Mouse (Mus musculus): Measurements from ENCODE around the gene Ythdc1. TPM values are rescaled to one million over a fixed set of nuclear protein-coding genes. Genes with fewer than 3 reads are reported as not detected.
"Not testable (repeated sequence)": the region's sequence is repeated elsewhere in the genome, so short reads cannot be mapped to it uniquely, and the experiment has no call there.

The Ythdc1 gene
- polyA plus RNA-seq, 1 experiment from 2014 or later: 55.9 TPM

- ATAC-seq (ENCODE audit: low FRiP score); H3K4me3 ChIP-seq (ENCODE audit: low read depth, low read length); H3K27ac ChIP-seq (ENCODE audit: low read depth, low read length); H3K4me2 ChIP-seq; H3K9ac ChIP-seq (ENCODE audit: low read length); H3K4me1 ChIP-seq (ENCODE audit: control insufficient read depth, insufficient read depth, low read length); DNase-seq (ENCODE audit: low spot score, missing footprints); H3K36me3 ChIP-seq (ENCODE audit: control insufficient read depth, insufficient read depth, low read length); H3K27me3 ChIP-seq (ENCODE audit: control insufficient read depth, insufficient read depth, low read length); H3K9me3 ChIP-seq (ENCODE audit: control insufficient read depth, low read length): not testable (repeated sequence)
- 90% methylated on average over 13 of the region's 13 CpGs for WGBS
These were observed 52.5 kb downstream of the Ythdc1 start for GRCm38 (mm10) chr5:86856505-86856904.

DNA sequence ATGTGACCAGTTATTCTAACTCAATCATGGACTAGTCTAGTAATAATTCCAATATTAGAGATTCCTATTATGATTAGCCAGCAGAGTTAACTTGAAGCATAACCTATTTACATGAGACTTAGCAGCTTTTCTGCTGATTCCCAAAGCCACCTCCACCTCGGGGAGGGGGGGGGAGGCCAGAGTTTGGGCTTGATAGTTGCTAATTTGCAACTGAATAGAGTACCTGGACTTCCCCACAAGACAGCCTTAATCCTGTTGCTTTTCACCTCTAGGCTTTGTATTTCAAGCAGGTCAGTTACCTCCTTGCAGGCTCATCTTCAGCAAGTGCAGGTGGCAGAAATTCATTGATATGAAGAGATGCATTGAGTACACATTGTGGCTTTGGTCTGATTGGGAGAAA, 53.7 kb downstream of the Ythdc1 start:
- Histone ChIP-seq H3K4me2 (no peak overlapping the region), H3K27ac (ENCODE audit: low read depth, low read length) (no peak overlapping the region), H3K27me3 (ENCODE audit: control insufficient read depth, insufficient read depth, low read length) (no peaks in the 10 kb centered on the region), H3K9ac (ENCODE audit: low read length) (no peak overlapping the region), H3K4me1 (ENCODE audit: control insufficient read depth, insufficient read depth, low read length) (no peaks in the 10 kb centered on the region), H3K9me3 (ENCODE audit: control insufficient read depth, low read length) (no peaks in the 10 kb centered on the region), H3K36me3 (ENCODE audit: control insufficient read depth, insufficient read depth, low read length) (no peaks in the 10 kb centered on the region), H3K4me3 (ENCODE audit: low read depth, low read length) (no peak overlapping the region)
- ATAC-seq (ENCODE audit: low FRiP score) (no peak), DNase-seq (ENCODE audit: low spot score, missing footprints) (no peak)
- 14% methylated on average over 1 of the region's 1 CpGs for WGBS

- Histone ChIP-seq H3K4me1 (ENCODE audit: control insufficient read depth, insufficient read depth, low read length) (no peaks in the 10 kb centered on the region), H3K27me3 (ENCODE audit: control insufficient read depth, insufficient read depth, low read length) (no peaks in the 10 kb centered on the region), H3K27ac (ENCODE audit: low read depth, low read length) (no peak overlapping the region), H3K9me3 (ENCODE audit: control insufficient read depth, low read length) (no peaks in the 10 kb centered on the region), H3K4me2 (no peak overlapping the region), H3K36me3 (ENCODE audit: control insufficient read depth, insufficient read depth, low read length) (no peaks in the 10 kb centered on the region), H3K4me3 (ENCODE audit: low read depth, low read length) (no peak overlapping the region), H3K9ac (ENCODE audit: low read length) (no peak overlapping the region)
- DNase-seq (ENCODE audit: low spot score, missing footprints) (no peak), ATAC-seq (ENCODE audit: low FRiP score) (no peak)
- 51% methylated on average over 3 of the region's 3 CpGs for WGBS
These were observed 54.3 kb downstream of the Ythdc1 start for GRCm38 (mm10) chr5:86858336-86858735.

- 59% methylated on average over 1 of the region's 1 CpGs for WGBS
- ATAC-seq (ENCODE audit: low FRiP score): no peak
- H3K9ac ChIP-seq (ENCODE audit: low read length): no peak overlapping the region
These were observed 67.9 kb downstream of the Ythdc1 start for GRCm38 (mm10) chr5:86871877-86872276.

More at GRCm38 (mm10) chr5:86871877-86872276, 67.9 kb downstream of the Ythdc1 start:
- no peak for DNase-seq (ENCODE audit: low spot score, missing footprints)
- Histone ChIP-seq H3K36me3 (ENCODE audit: control insufficient read depth, insufficient read depth, low read length) (no peaks in the 10 kb centered on the region), H3K4me2 (no peak overlapping the region), H3K4me3 (ENCODE audit: low read depth, low read length) (no peak overlapping the region), H3K4me1 (ENCODE audit: control insufficient read depth, insufficient read depth, low read length) (no peaks in the 10 kb centered on the region), H3K27ac (ENCODE audit: low read depth, low read length) (no peak overlapping the region), H3K9me3 (ENCODE audit: control insufficient read depth, low read length) (no peaks in the 10 kb centered on the region), H3K27me3 (ENCODE audit: control insufficient read depth, insufficient read depth, low read length) (no peaks in the 10 kb centered on the region)

Other genes starting within 250 kb of the Ythdc1 start
- gene Tmprss11f, start 171.8 kb upstream of the Ythdc1 start, polyA plus RNA-seq (2014; fragmentation: Nextera tagmentation; extraction: Ambion mirVana): 0.04 TPM in 1 of 2 replicates, not detected in the other
- gene Tmprss11b, start 127.9 kb upstream of the Ythdc1 start, polyA plus RNA-seq (2014; fragmentation: Nextera tagmentation; extraction: Ambion mirVana): not detected in 2 replicates
- gene Tmprss11e, start 58.4 kb upstream of the Ythdc1 start, polyA plus RNA-seq (2014; fragmentation: Nextera tagmentation; extraction: Ambion mirVana): not detected in 2 replicates
- not detected in 2 replicates for gene Ugt2b34, start 102.7 kb downstream of the Ythdc1 start, polyA plus RNA-seq (2014; fragmentation: Nextera tagmentation; extraction: Ambion mirVana)
- not detected in 2 replicates for gene Ugt2b1, start 122.3 kb downstream of the Ythdc1 start, polyA plus RNA-seq (2014; fragmentation: Nextera tagmentation; extraction: Ambion mirVana)
- gene Ugt2b35, start 196.6 kb downstream of the Ythdc1 start, polyA plus RNA-seq (2014; fragmentation: Nextera tagmentation; extraction: Ambion mirVana): not detected in 2 replicates